Mouse (Mus musculus) hindbrain, embryonic 13.5 days (tissue): ENCODE results near the gene Igfbp5. TPM values are rescaled to one million over a fixed set of nuclear protein-coding genes. Genes with fewer than 3 reads are reported as not detected.

Experiments
- ATAC-seq: fragments of 200-750 bp; cut with Nextera tagmentation; 2 replicates; pipeline ENCODE4 v1.8.0; 2017; ENCODE audit warnings: moderate TSS enrichment; ENCODE audit not compliant: low FRiP score
- H3K27ac ChIP-seq: fragments of 300-500 bp; sonication (generic); 2 replicates; pipeline ENCODE4 v1.5.1; 2015; ENCODE audit warnings: inconsistent platforms, mild to moderate bottlenecking, moderate library complexity
- H3K27me3 ChIP-seq: fragments of 300-500 bp; sonication (generic); 2 replicates; pipeline ENCODE4 v1.6.1; 2015; ENCODE audit warnings: mild to moderate bottlenecking, inconsistent platforms
- H3K36me3 ChIP-seq: fragments of 300-500 bp; sonication (generic); 2 replicates; pipeline ENCODE4 v1.6.1; 2015; ENCODE audit warnings: mild to moderate bottlenecking, inconsistent platforms
- H3K4me1 ChIP-seq: fragments of 300-500 bp; sonication (generic); replicated peaks from 2 replicates; pipeline ENCODE4 v1.6.1; 2015; ENCODE audit warnings: inconsistent platforms
- H3K4me2 ChIP-seq: fragments of 300-500 bp; sonication (generic); 2 replicates; pipeline ENCODE4 v1.6.1; 2015; ENCODE audit warnings: inconsistent platforms, mild to moderate bottlenecking, moderate library complexity
- H3K4me3 ChIP-seq: fragments of 300-500 bp; sonication (generic); 2 replicates; pipeline ENCODE4 v1.5.1; 2015; ENCODE audit warnings: mild to moderate bottlenecking, inconsistent platforms
- H3K9ac ChIP-seq: fragments of 300-500 bp; sonication (generic); 2 replicates; pipeline ENCODE4 v1.6.1; 2015; ENCODE audit warnings: mild to moderate bottlenecking, inconsistent platforms
- H3K9me3 ChIP-seq: fragments of 300-500 bp; sonication (generic); 2 replicates; pipeline ENCODE4 v1.6.1; 2016; ENCODE audit warnings: inconsistent platforms
- WGBS: fragments of 180-500 bp; shearing (Covaris S2); methylation state at CpG from one replicate; pipeline ENCODE4 v1.1.7; 2015; 5-methylcytosine and 5-hydroxymethylcytosine counted together
- polyA plus RNA-seq: library from polyadenylated mRNA; unstranded; fragments of >200 nt; fragmentation: Nextera tagmentation; extraction: Ambion mirVana; gene quantifications from 2 replicates; pipeline ENCODE4 v1.2.1, GENCODE M21; 2015

The Igfbp5 gene
- polyA plus RNA-seq, 1 experiment from 2014 or later: 60.5 TPM

DNA sequence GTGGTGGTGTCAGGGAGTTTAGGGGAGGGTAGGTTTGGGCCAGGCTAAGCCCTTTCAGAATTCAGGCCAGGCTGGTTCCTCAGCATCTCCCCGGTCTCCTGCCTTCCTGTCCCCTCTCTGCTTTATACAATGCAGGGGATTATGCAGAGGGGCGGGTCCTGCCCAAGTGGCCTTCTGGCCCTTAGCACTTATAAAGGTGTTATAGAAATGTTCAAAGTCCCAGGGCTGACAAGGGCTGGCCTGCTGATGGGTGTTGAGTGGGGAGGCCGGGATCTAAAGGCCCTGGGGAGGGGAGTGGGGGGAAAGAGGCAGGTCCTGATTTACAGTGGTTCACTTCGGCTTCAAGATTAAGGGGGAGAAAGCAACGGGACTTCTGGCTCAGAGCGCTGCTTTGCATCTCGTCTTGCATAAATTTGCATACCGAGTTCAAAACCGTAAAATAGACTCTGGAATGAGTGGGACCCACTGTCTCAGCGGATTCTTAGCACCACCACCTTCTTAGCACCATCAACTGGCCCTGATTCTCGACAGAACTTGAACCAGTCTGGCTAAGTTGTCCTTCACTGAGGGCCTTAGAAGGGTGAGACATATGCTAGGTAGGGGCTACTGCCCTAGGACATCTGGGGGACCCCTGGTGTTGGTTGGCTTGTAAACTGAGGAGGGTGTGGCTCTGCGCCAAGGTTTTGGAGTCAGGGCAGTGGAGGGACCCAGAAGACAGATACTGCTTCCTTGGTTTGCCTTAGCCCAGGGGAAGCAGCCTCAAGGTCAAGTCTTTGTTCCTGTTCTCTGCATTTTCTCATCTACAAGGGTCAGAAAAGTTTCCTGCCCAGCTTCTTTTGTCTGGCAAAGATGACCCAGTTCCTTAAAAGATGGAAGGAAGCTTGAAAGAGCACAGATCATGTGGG is 47.0 kb downstream of the Igfbp5 start:
- H3K27me3 ChIP-seq: no peaks in the 10 kb centered on the region
- H3K27ac ChIP-seq: peak overlapping the region; percentile 89
- H3K4me1 ChIP-seq: peaks cover 50% of the 10 kb centered on the region
- H3K36me3 ChIP-seq: peaks cover 9% of the 10 kb centered on the region
- peak overlapping the region; percentile 81 for H3K4me3 ChIP-seq
- H3K9me3 ChIP-seq: no peaks in the 10 kb centered on the region
- peak overlapping the region; percentile 81 for H3K4me2 ChIP-seq
- peak; percentile 14; the same call in 1 of the 2 replicates for ATAC-seq
- peak overlapping the region; percentile 94 for H3K9ac ChIP-seq
- WGBS: 20% methylated on average over 12 of the region's 12 CpGs

DNA sequence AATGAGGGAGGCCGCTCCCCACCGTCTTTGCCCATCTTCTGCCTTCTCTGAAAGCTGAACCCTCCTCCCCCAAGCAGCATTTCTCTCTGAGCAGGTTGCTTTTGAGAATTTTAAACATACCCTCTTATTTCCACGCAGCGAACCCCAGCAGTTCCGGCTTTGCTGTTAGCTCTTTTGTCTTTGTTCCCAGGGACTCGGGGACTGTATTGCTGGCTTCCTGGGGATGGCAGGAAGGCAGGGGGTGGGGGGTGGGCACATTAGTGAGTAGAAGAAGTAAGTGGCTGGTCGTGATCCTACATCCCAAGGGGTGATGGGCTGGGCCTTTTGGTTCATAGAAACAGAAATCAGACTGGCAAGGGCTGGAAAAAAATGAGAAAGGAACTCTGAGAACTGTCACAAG is 47.8 kb downstream of the Igfbp5 start:
- Histone ChIP-seq H3K9me3 (no peaks in the 10 kb centered on the region), H3K36me3 (peaks cover 9% of the 10 kb centered on the region), H3K27ac (peak overlapping the region; percentile 89), H3K27me3 (no peaks in the 10 kb centered on the region), H3K4me1 (peaks cover 44% of the 10 kb centered on the region), H3K9ac (peak overlapping the region; percentile 94), H3K4me3 (peak overlapping the region; percentile 81), H3K4me2 (peak overlapping the region; percentile 81)
- no peak for ATAC-seq
- 2% methylated on average over 7 of the region's 7 CpGs for WGBS

DNA sequence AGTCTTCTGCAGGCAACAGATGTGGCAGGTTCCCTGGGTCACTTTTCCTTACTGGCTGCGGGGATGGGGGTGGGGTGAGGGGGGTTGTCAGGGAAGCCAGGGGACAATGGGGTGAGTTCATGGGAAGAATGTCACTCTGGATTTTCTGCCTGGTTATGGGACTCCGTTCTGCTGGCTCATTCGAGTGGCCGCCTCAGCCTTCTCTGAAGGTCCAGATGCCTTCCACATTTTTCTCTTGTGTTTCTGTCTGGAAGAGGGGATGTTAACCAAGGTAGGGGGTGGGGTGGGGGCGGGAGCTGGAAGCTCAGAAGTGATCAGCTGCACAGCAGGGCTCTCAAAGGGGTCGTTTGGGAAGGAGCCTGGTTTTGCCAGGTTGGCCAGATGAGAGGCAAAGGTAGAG is 48.2 kb downstream of the Igfbp5 start:
- peaks cover 7% of the 10 kb centered on the region for H3K36me3 ChIP-seq
- H3K27me3 ChIP-seq: no peaks in the 10 kb centered on the region
- H3K4me1 ChIP-seq: peaks cover 44% of the 10 kb centered on the region
- 1% methylated on average over 6 of the region's 6 CpGs for WGBS
- no peaks in the 10 kb centered on the region for H3K9me3 ChIP-seq
- H3K9ac ChIP-seq: peak overlapping the region; percentile 94
- H3K4me3 ChIP-seq: peak overlapping the region; percentile 81
- ATAC-seq: no peak
- H3K4me2 ChIP-seq: peak overlapping the region; percentile 81
- H3K27ac ChIP-seq: peak overlapping the region; percentile 89

DNA sequence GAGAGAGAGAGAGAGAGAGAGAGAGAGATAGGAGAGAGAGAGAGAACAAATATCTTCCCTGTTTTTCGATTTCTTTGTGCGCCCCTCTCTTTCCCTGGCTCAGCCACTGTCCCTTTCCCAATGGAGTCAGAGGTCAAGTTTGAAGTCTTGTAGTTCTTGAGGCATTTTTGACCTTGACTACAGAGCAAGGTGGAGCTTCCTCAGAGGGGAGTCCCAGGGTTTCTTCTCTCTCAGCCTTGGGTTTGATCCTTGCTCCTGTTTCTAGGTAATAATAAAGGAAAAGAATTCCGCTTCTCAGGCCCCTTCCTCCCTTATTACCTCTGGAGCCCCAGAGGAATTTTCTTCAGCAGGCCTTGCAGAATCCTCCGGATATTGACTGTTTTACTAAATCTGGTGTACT is 48.8 kb downstream of the Igfbp5 start:
- 3% methylated on average over 4 of the region's 4 CpGs for WGBS
- Histone ChIP-seq H3K4me3 (peak overlapping the region; percentile 81), H3K27ac (peak overlapping the region; percentile 89), H3K9me3 (no peaks in the 10 kb centered on the region), H3K36me3 (0 out of 2 replicates have a peak, but pooled peaks cover 3% of the 10 kb centered on the region), H3K4me1 (peaks cover 44% of the 10 kb centered on the region), H3K27me3 (no peaks in the 10 kb centered on the region), H3K4me2 (peak overlapping the region; percentile 81), H3K9ac (peak overlapping the region; percentile 94)
- ATAC-seq: no peak

DNA sequence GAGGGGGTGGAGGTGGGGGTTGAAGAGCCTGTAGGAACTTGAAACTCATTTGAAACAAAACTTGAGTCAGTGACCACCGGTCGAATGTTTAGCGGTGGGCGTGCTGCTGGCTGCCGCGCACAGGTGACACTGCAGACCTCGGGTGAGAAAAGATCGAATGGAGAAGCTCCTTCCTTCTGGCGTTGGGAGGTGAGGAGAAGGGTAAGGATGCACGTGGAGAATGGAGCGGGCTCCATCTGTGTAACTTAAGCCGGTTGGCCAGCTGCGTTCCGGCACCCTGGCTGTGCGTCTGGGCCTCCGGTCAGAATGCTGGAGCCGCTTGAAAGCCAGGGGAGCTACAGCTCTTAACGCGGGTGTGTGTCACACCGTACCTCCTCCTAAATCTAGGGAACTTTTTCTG is 49.4 kb downstream of the Igfbp5 start:
- Histone ChIP-seq H3K36me3 (0 out of 2 replicates have a peak, but pooled peaks cover 3% of the 10 kb centered on the region), H3K4me1 (peaks cover 44% of the 10 kb centered on the region), H3K9ac (peak overlapping the region; percentile 94), H3K4me2 (peak overlapping the region; percentile 81), H3K4me3 (peak overlapping the region; percentile 81), H3K27me3 (no peaks in the 10 kb centered on the region), H3K27ac (peak overlapping the region; percentile 89), H3K9me3 (no peaks in the 10 kb centered on the region)
- 0 out of 2 replicates have a peak, but pooled peaks have one; percentile 1 for ATAC-seq
- under 1% methylated on average over 20 of the region's 20 CpGs for WGBS

DNA sequence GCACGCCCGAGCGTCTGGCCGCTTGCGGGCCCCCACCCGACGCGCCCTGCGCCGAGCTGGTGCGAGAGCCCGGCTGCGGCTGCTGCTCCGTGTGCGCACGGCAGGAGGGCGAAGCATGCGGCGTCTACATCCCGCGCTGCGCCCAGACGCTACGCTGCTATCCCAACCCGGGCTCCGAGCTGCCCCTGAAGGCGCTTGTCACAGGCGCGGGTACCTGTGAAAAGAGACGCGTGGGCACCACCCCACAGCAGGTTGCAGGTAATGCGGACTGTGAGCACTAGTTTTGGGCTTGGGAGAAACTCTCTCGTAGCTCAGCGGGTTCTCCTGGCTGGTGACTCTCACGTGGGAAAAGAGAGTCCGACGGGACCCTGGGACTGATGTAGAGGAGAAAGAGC is 50.0 kb downstream of the Igfbp5 start:
- Histone ChIP-seq H3K4me1 (peaks cover 40% of the 10 kb centered on the region), H3K4me2 (peak overlapping the region; percentile 81), H3K27ac (peak overlapping the region; percentile 89), H3K27me3 (no peaks in the 10 kb centered on the region), H3K4me3 (peak overlapping the region; percentile 81), H3K9me3 (no peaks in the 10 kb centered on the region), H3K9ac (peak overlapping the region; percentile 94), H3K36me3 (no peaks in the 10 kb centered on the region)
- ATAC-seq: peak; percentile 73
- WGBS: under 1% methylated on average over 37 of the region's 37 CpGs

DNA sequence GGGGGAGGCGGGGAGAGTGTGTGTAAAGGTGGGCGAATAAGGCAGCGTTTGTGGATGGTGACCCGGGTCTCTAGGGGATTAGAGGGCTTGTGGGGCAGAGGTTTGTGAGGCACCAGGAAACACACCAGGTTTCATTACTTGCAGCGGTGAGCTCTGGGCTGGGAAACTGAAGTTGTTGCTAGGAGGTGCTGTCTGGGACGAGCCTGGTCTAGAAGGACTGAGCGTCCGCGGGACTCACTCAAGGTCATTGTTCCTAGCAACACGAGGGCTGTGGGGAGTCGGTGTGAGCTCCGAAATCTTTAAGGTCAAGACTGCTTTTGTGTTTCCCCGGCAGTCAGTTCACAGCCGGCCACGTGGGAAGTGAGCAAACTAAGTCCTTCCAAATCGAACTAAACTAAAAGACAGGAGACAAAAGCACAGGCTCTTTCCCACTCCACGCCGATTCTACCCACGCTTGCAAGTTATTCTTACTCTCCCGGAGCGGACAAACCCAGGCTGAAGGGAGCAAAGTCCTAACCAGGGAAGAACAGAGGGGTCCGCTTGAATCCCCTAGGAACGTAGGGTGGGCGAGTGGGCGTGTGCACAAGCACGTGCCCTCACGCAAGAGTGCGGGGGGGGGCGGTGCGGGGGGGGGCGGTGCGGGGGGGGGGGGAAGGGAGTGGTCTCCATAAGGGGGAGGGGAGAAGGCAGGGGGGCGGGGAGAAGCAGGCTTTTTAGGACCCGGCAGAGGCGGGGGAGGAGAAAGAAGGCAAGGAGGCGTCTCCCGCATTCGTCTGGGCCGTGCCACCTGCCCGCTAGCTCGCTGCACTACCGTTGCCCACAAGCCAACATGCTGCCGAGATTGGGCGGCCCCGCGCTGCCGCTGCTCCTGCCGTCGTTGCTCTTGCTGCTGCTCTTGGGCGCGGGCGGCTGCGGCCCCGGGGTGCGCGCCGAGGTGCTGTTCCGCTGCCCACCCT is 50.7 kb downstream of the Igfbp5 start, which contains the start of gene Igfbp2:
TSS of gene Igfbp2 (plus strand) at position 753 of the 956 bp plus-strand sequence.
- H3K36me3 ChIP-seq: no peaks in the 10 kb centered on the region
- H3K4me1 ChIP-seq: peaks cover 40% of the 10 kb centered on the region
- H3K4me3 ChIP-seq: peak within 1 kb of the TSS; percentile 81
- H3K4me2 ChIP-seq: peak within 1 kb of the TSS; percentile 81
- H3K9me3 ChIP-seq: no peaks in the 10 kb centered on the region
- WGBS: under 1% methylated on average over 46 of the region's 58 CpGs
- peak within 1 kb of the TSS; percentile 94 for H3K9ac ChIP-seq
- ATAC-seq: peak; percentile 74
- peak within 1 kb of the TSS; percentile 89 for H3K27ac ChIP-seq
- no peaks in the 10 kb centered on the region for H3K27me3 ChIP-seq

DNA sequence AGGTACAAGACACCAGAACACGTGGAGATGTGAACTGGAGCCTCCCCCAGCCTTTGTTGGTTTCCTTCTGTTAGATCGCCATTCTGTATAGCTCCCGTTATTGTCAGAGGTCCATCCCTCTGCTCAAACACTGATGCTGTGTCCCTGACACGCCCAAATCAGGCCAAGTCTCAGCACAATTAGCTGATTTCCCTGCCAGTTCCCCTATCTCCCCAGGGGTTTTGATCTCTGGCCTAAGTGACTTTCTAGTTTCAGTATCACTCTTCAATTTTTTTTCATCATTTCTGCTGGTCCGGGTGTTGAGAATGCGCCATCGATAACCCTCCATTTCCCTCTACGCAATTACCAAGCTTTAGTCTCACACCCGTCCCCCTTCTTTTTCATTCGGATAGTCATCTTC is 51.8 kb downstream of the Igfbp5 start:
- H3K4me3 ChIP-seq: no peak overlapping the region
- 58% methylated on average over 10 of the region's 10 CpGs for WGBS
- no peaks in the 10 kb centered on the region for H3K9me3 ChIP-seq
- no peaks in the 10 kb centered on the region for H3K27me3 ChIP-seq
- H3K4me1 ChIP-seq: peaks cover 35% of the 10 kb centered on the region
- no peaks in the 10 kb centered on the region for H3K36me3 ChIP-seq
- no peak for ATAC-seq
- no peak overlapping the region for H3K4me2 ChIP-seq
- no peak overlapping the region for H3K27ac ChIP-seq
- no peak overlapping the region for H3K9ac ChIP-seq

DNA sequence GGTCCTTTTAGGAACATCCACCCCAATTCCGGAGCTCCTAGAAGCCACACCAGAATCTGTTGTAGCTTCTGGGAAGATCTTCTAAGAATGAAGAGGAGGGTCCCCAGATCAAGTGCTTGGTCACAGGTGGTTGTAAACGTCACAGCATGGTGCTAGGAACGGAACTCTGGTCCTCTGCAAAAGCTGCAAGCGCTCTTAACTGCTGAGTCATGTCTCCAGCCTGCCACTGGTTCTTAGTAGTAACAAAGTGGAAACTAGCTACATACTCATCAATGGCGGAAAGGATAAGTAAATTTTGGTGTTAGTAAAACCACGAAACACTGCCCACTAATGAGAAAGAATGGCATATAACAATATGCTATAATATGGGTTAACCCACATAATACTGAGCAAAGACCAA is 54.7 kb downstream of the Igfbp5 start:
- Histone ChIP-seq H3K36me3 (no peaks in the 10 kb centered on the region), H3K4me1 (peaks cover 18% of the 10 kb centered on the region), H3K9me3 (no peaks in the 10 kb centered on the region), H3K4me3 (no peak overlapping the region), H3K9ac (no peak overlapping the region), H3K4me2 (no peak overlapping the region), H3K27ac (no peak overlapping the region), H3K27me3 (no peaks in the 10 kb centered on the region)
- WGBS: 91% methylated on average over 6 of the region's 6 CpGs
- ATAC-seq: no peak

DNA sequence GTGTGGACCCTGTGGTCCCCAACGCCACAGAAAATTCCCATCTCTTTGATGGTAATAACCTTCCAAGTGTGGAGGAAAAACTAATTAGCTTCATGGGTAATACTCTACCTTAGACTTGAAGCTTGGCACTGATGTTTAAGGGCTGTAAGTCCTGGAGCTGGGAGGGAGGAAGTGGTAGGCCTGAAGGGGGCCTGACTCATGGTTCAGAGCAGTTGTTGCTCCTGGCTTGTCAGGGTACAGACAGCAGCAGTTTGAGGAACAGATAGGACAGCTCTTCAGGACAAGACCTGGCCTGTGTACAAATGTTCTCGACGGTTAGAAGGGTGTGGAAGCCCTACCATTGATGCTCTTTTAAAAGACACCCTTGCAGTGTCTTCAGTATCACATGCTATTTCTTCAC is 59.1 kb downstream of the Igfbp5 start:
- ATAC-seq: no peak
- 95% methylated on average over 3 of the region's 3 CpGs for WGBS
- H3K27me3 ChIP-seq: no peaks in the 10 kb centered on the region
- no peaks in the 10 kb centered on the region for H3K36me3 ChIP-seq
- no peak overlapping the region for H3K4me2 ChIP-seq
- H3K27ac ChIP-seq: no peak overlapping the region
- no peak overlapping the region for H3K4me3 ChIP-seq
- H3K9me3 ChIP-seq: no peaks in the 10 kb centered on the region; the same call in 1 of the 2 replicates
- H3K4me1 ChIP-seq: peaks cover 24% of the 10 kb centered on the region
- H3K9ac ChIP-seq: no peak overlapping the region

DNA sequence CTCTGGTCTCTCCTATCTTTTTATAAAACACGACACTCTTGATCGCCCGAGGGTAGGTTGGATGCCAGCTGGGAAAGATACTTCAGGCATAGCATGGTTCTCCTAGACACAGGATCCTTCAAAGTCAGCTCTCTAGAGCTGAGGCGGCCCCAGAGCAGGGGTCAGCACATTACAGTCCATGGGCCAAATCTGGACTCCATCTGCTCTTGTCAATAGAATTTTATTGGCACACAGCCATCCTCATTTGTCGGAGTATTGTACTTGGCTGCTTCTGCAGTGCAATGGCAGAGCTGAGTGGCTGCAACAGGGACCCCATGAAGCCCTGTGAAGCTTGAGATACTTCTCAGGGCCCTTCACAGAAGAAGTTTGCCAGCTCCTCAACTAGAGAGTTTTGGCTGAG is 59.5 kb downstream of the Igfbp5 start:
- no peaks in the 10 kb centered on the region for H3K27me3 ChIP-seq
- ATAC-seq: no peak
- H3K4me1 ChIP-seq: peaks cover 24% of the 10 kb centered on the region
- H3K27ac ChIP-seq: no peak overlapping the region
- H3K36me3 ChIP-seq: no peaks in the 10 kb centered on the region
- H3K4me2 ChIP-seq: no peak overlapping the region
- no peaks in the 10 kb centered on the region; the same call in 1 of the 2 replicates for H3K9me3 ChIP-seq
- WGBS: 48% methylated on average over 5 of the region's 5 CpGs
- no peak overlapping the region for H3K9ac ChIP-seq
- no peak overlapping the region for H3K4me3 ChIP-seq
